Mouse (Mus musculus) heart, adult 2 months (tissue): ENCODE data around the gene Brwd1.

Experiments
- CTCF ChIP-seq: fragments of 200-600 bp; IDR thresholded peaks from 2 replicates; pipeline ENCODE4 v1.8.1; 2022; ENCODE audit warnings: antibody characterized with exemption, mild to moderate bottlenecking, moderate library complexity
- EP300 ChIP-seq: fragments of 200-500 bp; IDR thresholded peaks from 2 replicates; pipeline ENCODE4 v1.6.1; 2011; ENCODE audit warnings: low read depth, low read length, control low read depth; ENCODE audit not compliant: insufficient read depth
- POLR2A ChIP-seq: fragments of 200-500 bp; IDR thresholded peaks from 2 replicates; pipeline ENCODE4 v1.6.1; 2011; ENCODE audit warnings: mild to moderate bottlenecking, low read depth, low read length, control low read depth; ENCODE audit not compliant: insufficient read depth

- TF ChIP-seq EP300: no peak
- TF ChIP-seq CTCF: no peak
- no peak for TF ChIP-seq POLR2A
These were observed 139.1 kb downstream of the Brwd1 start for GRCm38 (mm10) chr16:95943186-95943585.
